Mouse (Mus musculus): ENCODE data around the gene Pip5k1b.

DNA sequence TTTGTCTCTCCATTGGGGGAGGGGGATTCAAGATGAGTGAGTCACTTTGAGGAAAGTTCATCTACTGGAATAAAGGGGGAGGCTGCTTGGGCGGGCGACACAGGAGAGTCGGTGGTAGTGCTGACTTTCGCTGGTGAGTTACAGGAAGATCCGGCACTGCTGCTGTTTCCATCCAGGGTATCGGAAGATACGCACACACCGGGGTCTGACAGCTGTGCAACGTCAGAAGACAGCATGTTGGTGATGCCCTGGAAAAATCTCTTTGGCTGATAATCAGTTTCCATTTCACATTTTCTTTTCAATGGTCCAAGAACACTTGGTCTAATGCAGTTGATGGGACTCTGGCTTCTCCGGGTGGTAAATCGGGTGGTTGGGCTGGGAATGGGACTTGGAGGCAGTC lies 79.2 kb downstream of the Pip5k1b start:
- TF ChIP-seq POLR2A (IDR thresholded peaks at IDR 0.05; ENCODE audit: low read depth, low read length) (no peak), CTCF (IDR thresholded peaks at IDR 0.05; ENCODE audit: extremely low read depth, insufficient read depth, insufficient read length, insufficient replicate concordance) (no peak)

All from spleen, adult 2 months (tissue).